Mouse (Mus musculus) embryonic facial prominence, embryonic 13.5 days (tissue): ENCODE measurements at regions not wholly inside any gene's neighbourhood (a gene's known extent, or its start where the extent isn't known, plus 50 kb on each side); places are given as distances from the start of the nearest gene placed in this dataset.

ENCODE experiments used
- ATAC-seq: fragments of 200-750 bp; cut with Nextera tagmentation; 2 replicates; pipeline ENCODE4 v1.8.0; 2017; ENCODE audit warnings: low read depth; ENCODE audit not compliant: insufficient number of reproducible peaks, insufficient read depth, low FRiP score, low TSS enrichment
- H3K27ac ChIP-seq: fragments of 300-500 bp; sonication (generic); 2 replicates; pipeline ENCODE4 v1.5.1; 2015; ENCODE audit warnings: moderate library complexity, mild to moderate bottlenecking, inconsistent platforms
- H3K27me3 ChIP-seq: fragments of 300-500 bp; sonication (generic); 2 replicates; pipeline ENCODE4 v1.6.1; 2015; ENCODE audit warnings: mild to moderate bottlenecking, inconsistent platforms
- H3K36me3 ChIP-seq: fragments of 300-500 bp; sonication (generic); 2 replicates; pipeline ENCODE4 v1.6.1; 2015; ENCODE audit warnings: mild to moderate bottlenecking, inconsistent platforms
- H3K4me1 ChIP-seq: fragments of 300-500 bp; sonication (generic); 2 replicates; pipeline ENCODE4 v1.6.1; 2015; ENCODE audit warnings: inconsistent platforms
- H3K4me2 ChIP-seq: fragments of 300-500 bp; sonication (generic); 2 replicates; pipeline ENCODE4 v1.6.1; 2015; ENCODE audit warnings: moderate library complexity, mild to moderate bottlenecking, inconsistent platforms
- H3K4me3 ChIP-seq: fragments of 300-500 bp; sonication (generic); 2 replicates; pipeline ENCODE4 v1.5.1; 2015; ENCODE audit warnings: mild to moderate bottlenecking, inconsistent platforms
- H3K9ac ChIP-seq: fragments of 300-500 bp; sonication (generic); 2 replicates; pipeline ENCODE4 v1.6.1; 2015; ENCODE audit warnings: mild to moderate bottlenecking, inconsistent platforms
- H3K9me3 ChIP-seq: fragments of 300-500 bp; sonication (generic); 2 replicates; pipeline ENCODE4 v1.6.1; 2016; ENCODE audit warnings: inconsistent platforms
- WGBS: fragments of 180-500 bp; shearing (Covaris S2); methylation state at CpG from one replicate; pipeline ENCODE4 v1.1.7; 2015; ENCODE audit warnings: mixed read lengths; 5-methylcytosine and 5-hydroxymethylcytosine counted together

DNA sequence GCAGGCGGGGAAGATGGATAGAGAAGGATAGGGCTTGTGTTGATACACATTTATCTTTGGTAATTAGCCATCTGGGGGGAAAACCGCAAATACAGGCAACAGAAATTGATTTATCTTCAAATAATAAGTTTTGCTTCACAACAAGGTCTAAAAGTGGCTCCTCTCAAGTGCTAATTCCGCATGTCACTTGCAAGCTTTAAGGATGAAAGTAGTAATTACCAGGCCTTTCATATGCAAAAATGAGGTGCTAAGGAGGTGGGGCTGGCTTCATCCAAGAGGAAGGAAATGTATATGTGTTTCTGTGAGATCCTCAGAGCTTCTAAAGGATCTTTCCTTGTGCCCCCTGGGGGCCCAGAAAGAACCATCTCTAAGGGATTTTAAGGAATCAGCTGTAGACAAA, 423.9 kb upstream of the Castor2 start:
- 62% methylated on average over 3 of the region's 3 CpGs for WGBS
- Histone ChIP-seq H3K9me3 (no peaks in the 10 kb centered on the region), H3K4me3 (no peak overlapping the region), H3K9ac (no peak overlapping the region), H3K4me2 (no peak overlapping the region), H3K4me1 (peaks cover 10% of the 10 kb centered on the region; the same call in 1 of the 2 replicates), H3K36me3 (no peaks in the 10 kb centered on the region), H3K27ac (no peak overlapping the region), H3K27me3 (no peaks in the 10 kb centered on the region)
- no peak for ATAC-seq

DNA sequence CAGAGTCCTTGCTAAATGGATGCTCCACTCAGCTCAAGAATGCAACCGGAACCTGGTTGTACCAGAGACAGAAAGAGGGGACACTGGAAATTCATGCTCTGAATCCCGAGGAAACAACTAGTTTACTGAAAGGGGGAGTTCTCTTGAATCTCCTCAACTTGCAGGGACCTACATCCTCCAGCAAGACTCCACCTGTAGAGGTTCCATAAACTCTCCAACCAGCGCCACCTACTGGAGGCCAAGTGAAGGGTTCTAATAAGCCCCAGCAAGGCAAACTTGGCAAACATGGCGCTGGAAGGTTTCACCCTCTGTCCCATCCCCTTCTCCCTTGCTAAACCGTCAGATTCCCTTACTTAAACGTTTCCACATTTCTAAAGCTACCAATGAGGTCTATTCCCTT, 433.0 kb upstream of the Castor2 start:
- H3K27ac ChIP-seq = no peak overlapping the region
- H3K9ac ChIP-seq = no peak overlapping the region
- 36% methylated on average over 6 of the region's 6 CpGs for WGBS
- no peaks in the 10 kb centered on the region for H3K27me3 ChIP-seq
- H3K4me1 ChIP-seq = peaks cover 4% of the 10 kb centered on the region; the same call in 1 of the 2 replicates
- no peak overlapping the region for H3K4me3 ChIP-seq
- H3K4me2 ChIP-seq = no peak overlapping the region
- H3K36me3 ChIP-seq = no peaks in the 10 kb centered on the region
- ATAC-seq = no peak
- H3K9me3 ChIP-seq = no peaks in the 10 kb centered on the region

DNA sequence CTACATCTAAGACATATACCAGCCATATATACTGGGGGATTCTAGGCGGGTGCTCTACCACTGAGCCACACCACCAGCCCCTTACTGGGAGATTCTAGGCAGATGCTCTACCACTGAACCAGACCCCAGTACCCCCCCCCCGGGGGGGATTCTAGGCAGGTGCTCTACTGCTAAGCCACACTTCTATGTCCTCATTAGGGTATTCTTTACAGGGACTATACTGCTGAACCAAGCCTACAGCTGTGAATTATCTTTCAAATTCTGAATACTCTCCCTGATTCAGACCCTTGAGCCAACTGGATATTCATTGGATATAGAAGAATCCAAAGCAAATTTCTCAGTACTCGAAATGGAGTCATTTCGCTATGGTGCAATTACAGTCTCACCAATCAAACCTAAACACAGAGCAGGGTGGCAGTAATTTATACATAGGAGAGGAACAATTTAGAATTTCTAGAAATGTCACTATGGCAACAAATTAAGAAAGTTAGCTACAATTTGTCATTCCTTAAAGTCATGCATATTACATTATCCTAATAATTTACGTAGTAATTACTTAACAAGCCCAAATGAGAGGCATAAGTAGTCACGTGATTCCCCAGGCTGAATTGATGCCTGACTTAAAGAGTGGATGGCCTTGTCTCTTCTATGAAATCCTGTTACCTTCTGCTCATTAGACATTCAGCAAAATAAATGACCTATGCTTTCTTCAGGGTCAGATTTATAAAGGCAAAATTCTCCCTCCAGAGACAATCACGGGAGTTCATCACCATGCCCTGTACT, 436.8 kb upstream of the Castor2 start:
- Histone ChIP-seq H3K36me3 (no peaks in the 10 kb centered on the region), H3K4me1 (peaks cover 4% of the 10 kb centered on the region; the same call in 1 of the 2 replicates), H3K4me2 (no peak overlapping the region), H3K9ac (no peak overlapping the region), H3K9me3 (no peaks in the 10 kb centered on the region), H3K27me3 (no peaks in the 10 kb centered on the region), H3K4me3 (no peak overlapping the region), H3K27ac (no peak overlapping the region)
- WGBS = 80% methylated on average over 7 of the region's 7 CpGs
- ATAC-seq = no peak

DNA sequence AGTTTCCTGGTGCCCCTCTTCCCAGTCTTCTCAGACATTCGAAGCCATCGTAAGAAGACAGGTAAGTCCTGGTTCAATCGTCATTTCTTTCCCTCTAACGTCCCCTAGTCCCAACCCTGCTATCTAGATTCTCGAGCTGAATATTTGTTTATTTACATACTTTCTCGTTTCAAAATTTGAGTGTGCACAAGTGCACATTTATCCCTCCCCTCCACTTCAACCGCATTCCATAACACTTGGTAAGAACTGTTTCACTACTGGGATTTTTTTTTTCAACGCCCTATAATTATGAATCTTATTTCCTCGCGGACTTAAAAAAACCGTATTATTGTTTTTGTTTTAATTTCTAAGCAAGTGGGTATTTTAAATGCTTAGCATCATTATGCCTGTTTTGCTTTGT, 439.2 kb upstream of the Castor2 start:
- 84% methylated on average over 11 of the region's 11 CpGs for WGBS
- ATAC-seq = no peak
- Histone ChIP-seq H3K36me3 (no peaks in the 10 kb centered on the region), H3K4me3 (no peak overlapping the region), H3K27me3 (no peaks in the 10 kb centered on the region), H3K9me3 (no peaks in the 10 kb centered on the region), H3K4me1 (no peaks in the 10 kb centered on the region), H3K4me2 (no peak overlapping the region), H3K27ac (no peak overlapping the region), H3K9ac (no peak overlapping the region)

DNA sequence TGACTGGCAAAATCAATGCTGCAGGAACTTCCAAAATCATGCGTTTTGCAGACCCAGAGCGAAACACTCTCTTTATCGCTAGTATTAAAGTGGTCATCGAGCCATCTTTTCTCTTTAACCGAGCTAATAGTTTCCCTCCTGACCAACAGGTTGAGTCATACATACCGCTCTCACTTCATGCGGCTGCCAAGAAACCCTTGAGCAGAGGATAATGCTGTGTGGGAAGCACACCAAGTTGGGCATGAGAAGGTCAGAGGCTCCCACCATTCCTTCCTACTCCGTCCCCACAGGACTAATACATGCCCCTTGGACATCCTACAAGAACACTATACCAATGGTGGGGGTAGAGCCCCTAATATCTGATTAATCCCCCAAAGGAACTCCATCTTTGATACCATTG, 442.7 kb upstream of the Castor2 start:
- 91% methylated on average over 8 of the region's 8 CpGs for WGBS
- no peak for ATAC-seq
- Histone ChIP-seq H3K36me3 (no peaks in the 10 kb centered on the region), H3K4me3 (no peak overlapping the region), H3K4me2 (no peak overlapping the region), H3K27me3 (no peaks in the 10 kb centered on the region), H3K9ac (no peak overlapping the region), H3K4me1 (no peaks in the 10 kb centered on the region), H3K9me3 (no peaks in the 10 kb centered on the region), H3K27ac (no peak overlapping the region)

DNA sequence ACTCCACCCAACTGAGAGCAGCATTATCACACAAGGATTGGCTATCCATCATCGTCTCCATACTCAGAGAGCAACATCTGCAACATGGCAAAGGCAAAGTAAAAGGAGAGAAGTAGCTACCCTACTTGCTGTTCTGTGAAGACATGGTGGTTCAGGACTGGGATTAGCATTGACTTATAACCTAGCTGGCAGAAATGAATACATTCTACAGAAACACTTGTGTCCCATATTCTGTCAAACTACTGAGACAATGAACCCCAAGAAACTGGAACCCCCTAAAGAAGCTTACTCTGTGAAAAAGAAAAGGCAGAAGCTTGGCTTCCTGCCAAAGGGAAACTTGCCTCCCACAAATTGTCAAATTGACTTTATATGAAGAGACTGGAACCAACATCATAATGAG, 446.1 kb upstream of the Castor2 start:
- H3K36me3 ChIP-seq = no peaks in the 10 kb centered on the region
- H3K9me3 ChIP-seq = no peaks in the 10 kb centered on the region
- no peak overlapping the region for H3K4me2 ChIP-seq
- H3K4me1 ChIP-seq = no peaks in the 10 kb centered on the region
- H3K27me3 ChIP-seq = no peaks in the 10 kb centered on the region
- H3K9ac ChIP-seq = no peak overlapping the region
- 79% methylated on average over 1 of the region's 1 CpGs for WGBS
- H3K27ac ChIP-seq = no peak overlapping the region
- H3K4me3 ChIP-seq = no peak overlapping the region
- no peak for ATAC-seq

DNA sequence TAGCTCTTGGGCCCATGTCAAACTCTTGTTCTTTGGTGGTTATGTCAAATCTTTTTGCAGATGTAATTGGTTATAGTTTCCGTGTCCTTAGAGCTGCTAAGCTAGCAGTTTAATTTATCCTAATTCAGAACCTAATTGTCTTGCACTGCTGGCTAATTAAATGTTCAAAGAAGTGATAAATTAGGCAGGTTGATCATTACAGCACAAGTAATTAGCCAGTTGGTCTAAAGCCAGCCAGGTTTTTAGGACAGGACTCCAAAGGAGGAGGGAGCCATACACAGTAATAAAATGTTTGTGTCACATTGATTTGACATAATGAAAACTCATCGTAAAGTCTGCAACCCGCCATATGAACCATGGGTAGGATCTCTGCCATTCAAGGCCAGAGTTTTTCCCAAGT, 449.3 kb upstream of the Castor2 start:
- WGBS = 78% methylated on average over 3 of the region's 3 CpGs
- Histone ChIP-seq H3K36me3 (no peaks in the 10 kb centered on the region), H3K27me3 (no peaks in the 10 kb centered on the region), H3K9ac (no peak overlapping the region), H3K9me3 (no peaks in the 10 kb centered on the region), H3K27ac (no peak overlapping the region), H3K4me3 (no peak overlapping the region), H3K4me2 (no peak overlapping the region), H3K4me1 (no peaks in the 10 kb centered on the region)
- no peak for ATAC-seq

DNA sequence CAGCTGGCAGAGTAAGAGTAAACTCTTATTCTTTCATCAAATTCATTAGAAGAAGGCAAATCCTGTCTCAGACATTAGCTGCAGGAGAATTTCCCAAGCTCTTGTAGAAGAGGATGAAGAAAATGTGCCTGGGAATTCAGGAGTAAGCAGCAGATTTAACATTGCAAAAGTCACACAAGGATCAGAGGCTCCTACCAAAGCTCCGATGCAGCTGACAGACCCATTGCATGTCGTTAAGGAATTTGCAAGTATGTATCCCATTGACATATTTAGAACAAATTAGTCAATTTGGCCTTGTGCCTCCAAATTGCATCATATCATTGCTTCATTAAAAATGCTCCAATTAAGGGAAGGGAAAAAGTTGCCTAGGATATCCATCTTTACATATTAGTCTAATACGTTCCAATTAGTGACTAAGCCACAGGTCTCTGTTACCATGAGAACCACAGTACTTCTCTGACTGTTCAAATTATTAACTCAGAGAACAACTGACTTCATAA, 453.8 kb upstream of the Castor2 start:
- ATAC-seq = no peak
- Histone ChIP-seq H3K9ac (no peak overlapping the region), H3K36me3 (no peaks in the 10 kb centered on the region), H3K4me3 (no peak overlapping the region), H3K27me3 (no peaks in the 10 kb centered on the region), H3K27ac (no peak overlapping the region), H3K4me2 (no peak overlapping the region), H3K4me1 (no peaks in the 10 kb centered on the region), H3K9me3 (no peaks in the 10 kb centered on the region)
- WGBS = 76% methylated on average over 3 of the region's 3 CpGs

DNA sequence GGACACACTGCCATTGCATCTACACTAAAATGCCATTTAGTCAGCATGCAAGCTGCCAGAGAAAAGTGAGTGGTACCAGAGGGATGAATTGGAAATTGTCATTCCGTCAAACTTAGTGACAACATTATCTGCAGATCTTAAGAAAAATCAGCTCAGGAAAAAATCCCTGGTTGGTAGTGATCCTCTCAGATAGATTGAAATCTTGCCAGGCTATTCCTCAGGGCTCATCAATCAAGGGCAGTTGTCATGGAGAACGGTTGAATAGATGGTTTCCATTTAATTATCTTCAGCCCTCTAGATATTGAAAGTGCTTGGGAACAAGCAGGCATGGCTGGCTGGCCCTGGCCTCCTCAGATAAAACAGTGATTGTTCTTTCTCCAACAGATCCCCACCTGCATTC, 456.2 kb upstream of the Castor2 start:
- H3K27ac ChIP-seq = no peak overlapping the region
- H3K4me2 ChIP-seq = no peak overlapping the region
- H3K4me3 ChIP-seq = no peak overlapping the region
- no peaks in the 10 kb centered on the region for H3K4me1 ChIP-seq
- H3K36me3 ChIP-seq = no peaks in the 10 kb centered on the region
- H3K27me3 ChIP-seq = no peaks in the 10 kb centered on the region
- H3K9ac ChIP-seq = no peak overlapping the region
- H3K9me3 ChIP-seq = no peaks in the 10 kb centered on the region
- WGBS = 69% methylated on average over 2 of the region's 2 CpGs
- ATAC-seq = no peak

DNA sequence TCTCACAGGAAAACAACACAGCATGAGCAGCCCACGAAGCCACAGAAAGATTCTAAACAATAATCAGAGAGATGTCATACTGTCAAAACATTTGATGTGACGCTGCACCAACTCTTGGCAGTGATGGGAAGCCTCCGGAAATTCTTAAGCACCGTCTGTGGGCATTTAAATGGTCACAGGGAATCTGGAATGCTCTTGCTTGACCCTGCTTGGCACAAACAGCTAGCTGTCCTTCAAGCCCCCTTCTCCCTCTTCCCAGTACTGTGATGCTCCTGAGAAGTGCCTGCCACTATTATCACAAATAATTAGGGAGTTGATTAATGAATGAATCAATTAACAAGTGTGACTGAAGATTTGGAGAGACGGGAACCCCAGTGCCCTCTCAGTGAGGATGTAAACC, 465.0 kb upstream of the Castor2 start:
- 37% methylated on average over 5 of the region's 5 CpGs for WGBS
- Histone ChIP-seq H3K36me3 (no peaks in the 10 kb centered on the region), H3K4me3 (no peak overlapping the region), H3K27me3 (no peaks in the 10 kb centered on the region), H3K4me1 (no peaks in the 10 kb centered on the region; the same call in 1 of the 2 replicates), H3K27ac (no peak overlapping the region), H3K9me3 (no peaks in the 10 kb centered on the region), H3K9ac (no peak overlapping the region), H3K4me2 (no peak overlapping the region)
- no peak for ATAC-seq

DNA sequence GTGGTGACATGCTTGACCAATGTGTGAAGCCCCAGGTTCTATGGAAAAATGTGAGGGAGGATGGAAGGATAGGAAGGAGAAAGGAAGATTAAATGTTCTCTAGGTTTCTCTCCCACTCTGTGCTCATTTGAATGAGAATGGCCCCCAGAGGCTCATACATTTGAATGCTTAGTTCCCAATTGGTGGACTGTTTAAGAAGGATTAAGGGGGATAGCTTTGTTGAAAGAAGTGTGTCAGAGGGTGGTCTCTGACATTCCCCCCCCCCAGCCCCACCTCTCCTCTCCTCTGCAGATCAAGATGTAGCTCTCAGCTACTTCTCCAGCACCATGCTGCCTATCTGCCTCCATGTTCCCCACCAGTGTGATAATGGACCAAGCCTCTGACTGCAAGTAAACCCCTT, 467.7 kb upstream of the Castor2 start:
- no peaks in the 10 kb centered on the region for H3K27me3 ChIP-seq

DNA sequence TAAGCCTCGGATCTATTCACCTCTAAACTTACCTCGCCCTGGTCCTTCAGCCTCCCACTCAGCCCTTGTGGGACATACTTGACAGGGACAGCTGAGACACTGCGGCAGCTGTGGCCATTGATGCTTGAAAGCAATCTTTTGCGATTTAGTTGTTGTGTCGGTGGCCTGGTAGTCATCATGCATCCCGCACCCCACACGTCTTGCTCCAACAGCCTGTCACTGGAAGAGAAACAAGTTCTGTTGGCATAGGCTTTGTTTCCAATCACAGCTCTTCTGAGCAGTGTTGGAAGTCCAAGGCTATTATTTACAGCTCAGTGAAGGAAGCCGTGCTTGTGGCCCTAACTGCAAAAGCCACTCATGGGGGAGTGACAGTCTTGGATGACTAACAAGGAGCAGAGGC, 480.2 kb upstream of the Castor2 start:
- Histone ChIP-seq H3K4me3 (no peak overlapping the region), H3K9ac (no peak overlapping the region), H3K27me3 (no peaks in the 10 kb centered on the region), H3K9me3 (no peaks in the 10 kb centered on the region), H3K4me1 (no peaks in the 10 kb centered on the region), H3K36me3 (no peaks in the 10 kb centered on the region), H3K27ac (no peak overlapping the region), H3K4me2 (no peak overlapping the region)
- WGBS = 81% methylated on average over 8 of the region's 8 CpGs
- no peak for ATAC-seq

More for the DNA sequence above, 467.7 kb upstream of the Castor2 start:
- no peak for ATAC-seq
- no peak overlapping the region for H3K4me2 ChIP-seq
- H3K27ac ChIP-seq = no peak overlapping the region
- no peaks in the 10 kb centered on the region; the same call in 1 of the 2 replicates for H3K4me1 ChIP-seq
- H3K9me3 ChIP-seq = no peaks in the 10 kb centered on the region
- no peak overlapping the region for H3K4me3 ChIP-seq
- H3K9ac ChIP-seq = no peak overlapping the region
- H3K36me3 ChIP-seq = no peaks in the 10 kb centered on the region
